Mouse (Mus musculus) stomach, embryonic 16.5 days (tissue): ENCODE measurements at regions not wholly inside any gene's neighbourhood (a gene's known extent, or its start where the extent isn't known, plus 50 kb on each side); places are given as distances from the start of the nearest gene placed in this dataset.

ENCODE experiments used
- ATAC-seq: fragments of 200-750 bp; cut with Nextera tagmentation; 2 replicates; pipeline ENCODE4 v1.8.0; 2017; ENCODE audit warnings: moderate number of reproducible peaks, moderate TSS enrichment; ENCODE audit not compliant: insufficient read depth, low FRiP score
- H3K27ac ChIP-seq: fragments of 300-500 bp; sonication (generic); 2 replicates; pipeline ENCODE4 v1.5.1; 2014; ENCODE audit warnings: low read length
- H3K27me3 ChIP-seq: fragments of 300-500 bp; sonication (generic); 2 replicates; pipeline ENCODE4 v1.6.1; 2014; ENCODE audit warnings: low read length, control low read depth, mixed read lengths; ENCODE audit not compliant: control insufficient read depth, insufficient read depth
- H3K36me3 ChIP-seq: fragments of 300-500 bp; sonication (generic); 2 replicates; pipeline ENCODE4 v1.6.1; 2014; ENCODE audit warnings: low read length; ENCODE audit not compliant: control insufficient read depth, insufficient read depth
- H3K4me1 ChIP-seq: fragments of 300-500 bp; sonication (generic); 2 replicates; pipeline ENCODE4 v1.6.1; 2014; ENCODE audit warnings: low read length, control low read depth, mixed read lengths; ENCODE audit not compliant: control insufficient read depth, insufficient read depth
- H3K4me2 ChIP-seq: fragments of 300-500 bp; sonication (generic); 2 replicates; pipeline ENCODE4 v1.6.1; 2014; ENCODE audit warnings: low read depth, low read length, mixed read lengths
- H3K4me3 ChIP-seq: fragments of 300-500 bp; sonication (generic); replicated peaks from 2 replicates; pipeline ENCODE4 v1.5.1; 2014; ENCODE audit warnings: mild to moderate bottlenecking, low read length
- H3K9ac ChIP-seq: fragments of 300-500 bp; sonication (generic); 2 replicates; pipeline ENCODE4 v1.6.1; 2014; ENCODE audit warnings: low read length
- H3K9me3 ChIP-seq: fragments of 300-500 bp; sonication (generic); replicated peaks from 2 replicates; pipeline ENCODE4 v1.6.1; 2016; ENCODE audit warnings: low read length, control low read depth; ENCODE audit not compliant: control insufficient read depth
- WGBS: fragments of 180-500 bp; shearing (Covaris S2); extraction: QIAGEN DNeasy Blood & Tissue Kit; methylation state at CpG from one replicate; pipeline ENCODE4 v1.1.7; 2014; 5-methylcytosine and 5-hydroxymethylcytosine counted together

DNA sequence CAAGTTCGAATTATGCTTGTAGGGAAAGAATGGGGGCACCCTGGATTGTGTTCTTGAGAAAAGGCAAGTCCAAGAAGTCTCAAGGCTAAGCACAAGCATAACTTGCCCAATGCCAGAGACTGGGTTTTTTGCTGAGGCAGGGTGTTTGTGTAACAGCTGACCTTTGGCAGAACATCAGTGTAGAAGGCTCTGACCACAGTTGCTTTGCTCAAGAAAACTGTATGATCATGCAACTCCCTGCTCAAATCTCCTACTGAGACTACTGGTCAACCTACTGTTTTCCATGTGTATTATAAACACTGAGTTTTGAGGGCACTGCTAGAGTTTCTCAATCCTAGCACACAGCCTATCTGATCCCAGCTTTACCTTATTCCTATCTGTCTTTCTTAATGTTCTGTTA is 61.4 kb upstream of the Itga4 start:
- ATAC-seq: no peak
- no peak overlapping the region for H3K27ac ChIP-seq
- H3K4me1 ChIP-seq: no peaks in the 10 kb centered on the region
- WGBS: 79% methylated on average over 1 of the region's 1 CpGs
- no peaks in the 10 kb centered on the region for H3K36me3 ChIP-seq
- no peak overlapping the region for H3K9ac ChIP-seq
- H3K4me2 ChIP-seq: no peak overlapping the region
- H3K4me3 ChIP-seq: no peak overlapping the region
- no peaks in the 10 kb centered on the region for H3K27me3 ChIP-seq
- H3K9me3 ChIP-seq: no peaks in the 10 kb centered on the region

DNA sequence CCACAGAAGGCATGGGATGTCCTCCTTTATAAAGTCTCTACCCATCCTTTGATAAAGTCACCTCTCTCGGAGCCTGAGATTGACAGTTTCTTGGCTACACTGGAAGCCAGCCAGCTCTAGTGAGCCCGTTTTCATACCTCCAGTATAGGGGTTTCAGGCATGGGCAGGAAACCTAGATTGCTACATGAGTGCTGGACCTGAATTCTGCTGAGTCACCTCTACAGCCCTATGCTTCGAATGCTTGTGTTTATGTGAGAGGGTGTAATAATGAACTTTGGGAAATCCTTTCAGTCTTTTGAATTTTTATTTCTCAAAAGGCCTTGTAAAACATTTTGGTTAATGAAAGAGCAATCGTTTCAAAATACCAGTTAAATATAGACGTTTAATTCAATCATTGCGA is 53.5 kb upstream of the Itga4 start:
- H3K4me2 ChIP-seq: no peak overlapping the region
- H3K36me3 ChIP-seq: no peaks in the 10 kb centered on the region
- no peak for ATAC-seq
- no peaks in the 10 kb centered on the region for H3K4me1 ChIP-seq
- 71% methylated on average over 6 of the region's 6 CpGs for WGBS
- no peaks in the 10 kb centered on the region for H3K27me3 ChIP-seq
- no peak overlapping the region for H3K9ac ChIP-seq
- H3K4me3 ChIP-seq: no peak overlapping the region
- H3K9me3 ChIP-seq: no peaks in the 10 kb centered on the region
- no peak overlapping the region for H3K27ac ChIP-seq
